Mouse (Mus musculus): ENCODE measurements around the gene Acss1. TPM values are rescaled to one million over a fixed set of nuclear protein-coding genes. Genes with fewer than 3 reads are reported as not detected.

Gene Acss1
- polyA plus RNA-seq, 1 experiment from 2014 or later = 13.4 TPM

DNA sequence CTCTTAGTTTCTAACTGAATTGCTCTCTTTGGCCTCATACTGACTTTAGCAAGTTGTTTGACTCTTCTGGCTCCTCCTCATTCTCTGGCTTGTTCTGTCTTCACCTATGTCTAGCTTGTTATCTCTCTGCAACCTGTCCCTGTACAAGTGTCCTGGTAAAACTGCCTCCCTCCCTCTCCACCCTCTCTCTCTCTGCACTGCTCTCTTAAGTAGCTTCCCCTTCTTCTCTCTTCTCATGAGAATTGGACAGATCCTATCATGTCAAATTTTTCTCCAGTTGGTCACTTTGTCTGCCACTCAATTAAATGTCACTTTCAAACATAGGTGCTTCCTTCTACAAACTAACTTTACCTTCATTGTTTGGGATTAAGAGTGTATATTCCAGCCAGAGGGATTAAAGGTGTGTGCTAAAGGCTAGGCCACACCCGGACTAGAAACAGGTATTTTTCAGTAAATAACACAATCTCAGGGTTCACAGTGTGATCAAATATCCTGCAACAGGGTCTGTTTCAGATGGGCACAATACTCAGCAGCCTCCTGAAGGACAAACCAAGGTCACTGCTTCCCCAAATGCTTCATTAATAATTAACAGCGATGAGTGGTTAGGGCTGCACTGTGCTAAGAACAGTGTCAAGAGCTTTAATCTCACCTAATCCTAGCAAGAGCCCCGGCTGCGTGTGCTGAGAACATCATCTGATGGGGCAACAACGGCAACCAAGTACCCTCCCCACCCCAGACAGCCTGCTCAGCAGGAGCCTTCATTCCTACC lies 4.0 kb downstream of the Acss1 start:
- Histone ChIP-seq H3K36me3 (ENCODE audit: insufficient read depth, low read length) (no peaks in the 10 kb centered on the region), H3K4me3 (ENCODE audit: low read depth, low read length) (no peak overlapping the region), H3K9ac (replicated peaks; ENCODE audit: low read depth) (no peak overlapping the region), H3K9me3 (ENCODE audit: low read length) (no peaks in the 10 kb centered on the region), H3K27me3 (replicated peaks; ENCODE audit: insufficient read depth, low read length) (no peaks in the 10 kb centered on the region), H3K4me2 (replicated peaks; ENCODE audit: low read depth, low read length) (no peak overlapping the region), H3K27ac (ENCODE audit: low read length) (no peak overlapping the region), H3K4me1 (ENCODE audit: insufficient read depth, low read depth, low read length) (peaks cover 9% of the 10 kb centered on the region; the same call in 1 of the 2 replicates)
- ATAC-seq = no peak
- 55% methylated on average over 5 of the region's 5 CpGs for WGBS
- no peak for DNase-seq (ENCODE audit: low spot score)
- no peak for TF ChIP-seq EP300 (IDR thresholded peaks at IDR 0.05)
- TF ChIP-seq CTCF (IDR thresholded peaks at IDR 0.05) = no peak

DNA sequence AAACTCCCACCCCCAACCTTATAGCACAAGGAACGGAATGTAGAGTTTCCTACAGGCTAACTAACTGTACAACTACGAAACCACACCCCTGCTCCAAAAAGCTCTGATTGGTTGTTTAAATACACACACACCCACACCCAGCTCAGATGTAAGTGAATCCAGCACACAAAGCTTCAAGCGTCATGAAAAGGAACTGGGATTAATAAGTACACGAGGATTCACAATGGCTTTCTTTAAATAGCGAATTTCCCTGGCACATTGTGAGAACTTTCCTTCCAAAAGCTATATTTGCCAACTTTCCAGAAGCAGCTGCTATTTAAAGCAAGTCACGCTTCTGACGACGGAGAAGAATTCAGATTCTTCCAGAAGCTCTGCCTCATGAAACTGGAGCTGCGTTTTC lies 5.0 kb downstream of the Acss1 start:
- peak; percentile 87 for DNase-seq (ENCODE audit: low spot score)
- no peaks in the 10 kb centered on the region for H3K36me3 ChIP-seq (ENCODE audit: insufficient read depth, low read length)
- no peaks in the 10 kb centered on the region for H3K27me3 ChIP-seq (replicated peaks; ENCODE audit: insufficient read depth, low read length)
- peak overlapping the region; percentile 18; the same call in 1 of the 2 replicates for H3K4me2 ChIP-seq (replicated peaks; ENCODE audit: low read depth, low read length)
- H3K4me3 ChIP-seq (ENCODE audit: low read depth, low read length) = no peak overlapping the region
- ATAC-seq = peak; percentile 63
- H3K9ac ChIP-seq (replicated peaks; ENCODE audit: low read depth) = no peak overlapping the region
- peak overlapping the region; percentile 51; the same call in 1 of the 2 replicates for H3K27ac ChIP-seq (ENCODE audit: low read length)
- WGBS = 31% methylated on average over 9 of the region's 9 CpGs
- no peak for TF ChIP-seq CTCF (IDR thresholded peaks at IDR 0.05)
- no peak for TF ChIP-seq EP300 (IDR thresholded peaks at IDR 0.05)
- H3K4me1 ChIP-seq (ENCODE audit: insufficient read depth, low read depth, low read length) = peaks cover 5% of the 10 kb centered on the region; the same call in 1 of the 2 replicates
- no peaks in the 10 kb centered on the region for H3K9me3 ChIP-seq (ENCODE audit: low read length)

DNA sequence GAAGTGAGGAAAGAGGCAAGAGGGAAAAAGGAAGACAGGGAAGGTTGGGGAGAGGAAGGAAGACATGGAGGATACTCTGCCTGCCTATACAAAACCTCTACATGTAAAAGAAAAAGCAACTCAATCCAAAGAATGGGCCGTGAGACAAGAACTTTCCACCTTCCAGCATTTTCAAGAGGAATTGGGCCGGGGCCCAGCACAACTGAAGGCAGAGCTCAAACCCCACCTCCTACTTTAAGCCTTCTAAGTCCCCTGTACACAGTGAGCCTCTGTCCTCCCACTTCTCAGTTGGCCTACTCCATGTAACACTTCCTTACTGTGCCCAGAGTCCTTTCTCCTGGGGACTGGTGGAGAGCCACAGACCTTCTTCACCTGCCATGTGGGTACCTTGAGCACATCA lies 6.3 kb downstream of the Acss1 start:
- no peak for TF ChIP-seq EP300 (IDR thresholded peaks at IDR 0.05)
- DNase-seq (ENCODE audit: low spot score) = no peak
- H3K4me2 ChIP-seq (replicated peaks; ENCODE audit: low read depth, low read length) = no peak overlapping the region
- no peak overlapping the region for H3K9ac ChIP-seq (replicated peaks; ENCODE audit: low read depth)
- no peak overlapping the region for H3K4me3 ChIP-seq (ENCODE audit: low read depth, low read length)
- H3K4me1 ChIP-seq (ENCODE audit: insufficient read depth, low read depth, low read length) = peaks cover 5% of the 10 kb centered on the region; the same call in 1 of the 2 replicates
- no peaks in the 10 kb centered on the region for H3K9me3 ChIP-seq (ENCODE audit: low read length)
- no peak for ATAC-seq
- H3K27me3 ChIP-seq (replicated peaks; ENCODE audit: insufficient read depth, low read length) = no peaks in the 10 kb centered on the region
- 47% methylated on average over 2 of the region's 2 CpGs for WGBS
- H3K27ac ChIP-seq (ENCODE audit: low read length) = no peak overlapping the region
- no peaks in the 10 kb centered on the region for H3K36me3 ChIP-seq (ENCODE audit: insufficient read depth, low read length)

DNA sequence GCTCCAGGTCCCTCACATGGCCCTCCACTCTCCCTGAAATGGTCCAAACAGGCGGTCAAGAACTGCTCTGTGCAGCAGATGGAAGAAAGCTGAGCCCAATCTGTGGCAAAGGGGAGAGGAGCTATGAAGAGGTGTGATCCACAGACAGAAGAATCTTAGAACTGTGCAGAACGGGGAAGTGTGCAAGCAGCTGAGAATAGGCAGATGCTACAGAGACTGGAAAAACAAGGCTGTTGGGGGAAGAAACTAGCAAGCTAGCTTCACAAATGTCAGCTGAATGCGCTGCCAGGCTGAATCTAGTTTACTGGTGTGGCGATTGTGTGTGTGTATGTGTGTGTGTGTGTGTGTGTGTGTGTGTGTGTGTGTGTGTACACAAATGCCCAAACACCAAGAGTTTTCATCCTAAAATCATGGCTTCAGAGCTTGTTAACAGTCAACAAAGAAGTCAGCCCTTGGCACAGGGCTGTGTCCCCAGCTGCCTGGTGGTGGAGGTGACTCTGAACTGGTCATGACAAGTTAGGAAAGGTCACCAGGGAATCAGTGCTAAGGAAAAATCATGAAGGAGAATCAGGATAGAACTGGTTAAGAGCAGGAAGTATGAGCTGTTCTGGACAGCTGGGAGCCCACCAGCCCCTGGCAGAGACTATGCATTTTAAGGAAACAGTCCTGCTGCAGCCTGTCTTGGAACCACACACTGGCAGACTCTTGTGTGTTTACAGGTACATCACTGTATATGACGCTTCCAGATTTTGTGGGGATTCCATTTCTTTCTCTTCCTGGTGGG lies 7.4 kb downstream of the Acss1 start:
- no peak overlapping the region for H3K9ac ChIP-seq (replicated peaks; ENCODE audit: low read depth)
- H3K4me2 ChIP-seq (replicated peaks; ENCODE audit: low read depth, low read length) = no peak overlapping the region
- no peaks in the 10 kb centered on the region for H3K27me3 ChIP-seq (replicated peaks; ENCODE audit: insufficient read depth, low read length)
- H3K4me3 ChIP-seq (ENCODE audit: low read depth, low read length) = no peak overlapping the region
- H3K9me3 ChIP-seq (ENCODE audit: low read length) = no peaks in the 10 kb centered on the region
- 74% methylated on average over 5 of the region's 5 CpGs for WGBS
- ATAC-seq (peak; percentile 10; the same call in 1 of the 2 replicates), DNase-seq (ENCODE audit: low spot score) (no peak)
- no peak overlapping the region for H3K27ac ChIP-seq (ENCODE audit: low read length)
- TF ChIP-seq CTCF (IDR thresholded peaks at IDR 0.05) (no peak), EP300 (IDR thresholded peaks at IDR 0.05) (no peak)
- H3K4me1 ChIP-seq (ENCODE audit: insufficient read depth, low read depth, low read length) = peaks cover 5% of the 10 kb centered on the region; the same call in 1 of the 2 replicates
- no peaks in the 10 kb centered on the region for H3K36me3 ChIP-seq (ENCODE audit: insufficient read depth, low read length)

DNA sequence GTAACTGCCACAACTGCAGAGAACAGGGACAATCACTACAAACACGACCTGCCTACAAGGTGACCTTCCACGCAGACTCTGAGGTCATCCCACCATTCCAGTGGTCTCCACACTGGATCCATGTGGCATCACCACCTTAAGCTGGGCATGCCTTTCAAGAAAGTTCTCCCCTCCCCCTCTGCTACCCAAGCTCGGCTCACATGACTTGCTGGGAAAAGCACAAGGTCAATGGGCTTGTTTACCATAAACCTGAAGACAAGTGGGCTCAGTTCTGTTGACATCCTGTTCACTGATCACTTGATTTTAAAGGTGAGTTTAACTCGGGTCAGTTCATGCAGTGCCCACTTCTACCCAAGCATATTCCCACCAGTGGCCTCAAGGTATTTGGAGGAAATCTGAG lies 8.3 kb downstream of the Acss1 start:
- H3K9ac ChIP-seq (replicated peaks; ENCODE audit: low read depth) = no peak overlapping the region
- H3K27me3 ChIP-seq (replicated peaks; ENCODE audit: insufficient read depth, low read length) = no peaks in the 10 kb centered on the region
- no peaks in the 10 kb centered on the region for H3K9me3 ChIP-seq (ENCODE audit: low read length)
- peaks cover 5% of the 10 kb centered on the region; the same call in 1 of the 2 replicates for H3K4me1 ChIP-seq (ENCODE audit: insufficient read depth, low read depth, low read length)
- no peak overlapping the region for H3K27ac ChIP-seq (ENCODE audit: low read length)
- no peak overlapping the region for H3K4me2 ChIP-seq (replicated peaks; ENCODE audit: low read depth, low read length)
- 42% methylated on average over 4 of the region's 4 CpGs for WGBS
- no peak for TF ChIP-seq CTCF (IDR thresholded peaks at IDR 0.05)
- TF ChIP-seq EP300 (IDR thresholded peaks at IDR 0.05) = no peak
- ATAC-seq (no peak), DNase-seq (ENCODE audit: low spot score) (no peak)
- no peak overlapping the region for H3K4me3 ChIP-seq (ENCODE audit: low read depth, low read length)
- no peaks in the 10 kb centered on the region for H3K36me3 ChIP-seq (ENCODE audit: insufficient read depth, low read length)

DNA sequence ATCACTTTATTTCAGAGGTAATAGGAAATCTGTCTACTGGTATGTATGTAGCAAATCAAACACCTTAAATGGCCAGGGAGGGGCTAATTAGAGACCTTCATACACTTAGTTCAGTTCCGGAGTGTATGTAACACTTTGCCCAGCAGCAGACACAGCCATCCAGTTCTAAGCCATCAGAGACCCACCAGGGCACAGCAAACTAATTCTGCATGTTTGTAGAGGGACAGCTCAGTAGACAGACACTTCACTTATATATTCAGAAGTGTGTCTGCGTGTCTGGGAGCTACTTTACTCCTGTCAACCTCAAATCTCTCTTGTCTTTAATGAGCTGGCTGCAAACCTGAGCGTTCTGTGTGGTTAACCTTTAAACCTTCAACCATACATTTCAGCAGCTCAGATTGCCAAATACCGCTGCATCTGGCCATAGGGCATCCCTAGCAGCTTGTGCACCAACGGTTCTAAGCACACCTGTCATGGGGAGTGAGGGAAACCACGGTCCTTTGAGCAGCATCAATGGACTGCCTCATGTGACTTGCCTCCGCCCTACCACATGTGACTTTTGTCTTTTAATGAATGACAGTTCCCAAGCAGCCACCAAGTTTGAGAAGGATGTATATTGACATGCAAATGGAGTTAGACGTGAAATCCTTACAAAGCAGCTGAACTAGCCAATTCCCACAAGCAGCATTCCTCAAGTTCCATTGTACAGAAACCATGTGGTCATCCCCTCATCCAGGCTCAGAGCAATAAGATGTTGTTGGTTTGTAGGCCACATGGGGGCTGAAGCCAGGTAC lies 11.1 kb downstream of the Acss1 start:
- no peak for ATAC-seq

More for the DNA sequence above, 11.1 kb downstream of the Acss1 start:
- no peak overlapping the region for H3K4me2 ChIP-seq (replicated peaks; ENCODE audit: low read depth, low read length)
- H3K27ac ChIP-seq (ENCODE audit: low read length) = no peak overlapping the region
- TF ChIP-seq CTCF (IDR thresholded peaks at IDR 0.05) (no peak), EP300 (IDR thresholded peaks at IDR 0.05) (no peak)
- WGBS = 62% methylated on average over 8 of the region's 8 CpGs
- no peaks in the 10 kb centered on the region for H3K36me3 ChIP-seq (ENCODE audit: insufficient read depth, low read length)
- H3K9me3 ChIP-seq (ENCODE audit: low read length) = no peaks in the 10 kb centered on the region
- DNase-seq (ENCODE audit: low spot score) = no peak
- no peak overlapping the region for H3K4me3 ChIP-seq (ENCODE audit: low read depth, low read length)
- H3K9ac ChIP-seq (replicated peaks; ENCODE audit: low read depth) = no peak overlapping the region
- no peaks in the 10 kb centered on the region for H3K27me3 ChIP-seq (replicated peaks; ENCODE audit: insufficient read depth, low read length)
- no peaks in the 10 kb centered on the region for H3K4me1 ChIP-seq (ENCODE audit: insufficient read depth, low read depth, low read length)
